Mouse (Mus musculus): Measurements from ENCODE around the gene Fam213b.

GRCm38 (mm10) chr4:154907833-154908232, 8.9 kb upstream of the Fam213b start:
- TF ChIP-seq GATA1 (IDR thresholded peaks at IDR 0.05; ENCODE audit: low read length), result no peak
- TF ChIP-seq TAL1 (IDR thresholded peaks at IDR 0.05; ENCODE audit: low read length), result no peak
